Mouse (Mus musculus): ENCODE results near the gene Hdgfl2. TPM values are rescaled to one million over a fixed set of nuclear protein-coding genes. Genes with fewer than 3 reads are reported as not detected.
"Not testable (repeated sequence)": the region's sequence is repeated elsewhere in the genome, so short reads cannot be mapped to it uniquely, and the experiment has no call there.

The Hdgfl2 gene
- total RNA-seq, 2 experiments from 2014 or later, result 52.4 to 61.6 TPM

- DNase-seq (ENCODE audit: low spot score in 2 of 2), result no peak
Observed at GRCm38 (mm10) chr17:56057381-56058120, 21.9 kb upstream of the Hdgfl2 start.

GRCm38 (mm10) chr17:56062081-56062480 lies 17.4 kb upstream of the Hdgfl2 start:
- no peak for DNase-seq (ENCODE audit: low spot score in 2 of 2)

- not testable (repeated sequence) for DNase-seq (ENCODE audit: low spot score in 2 of 2)
Observed at GRCm38 (mm10) chr17:56065715-56066114, 13.7 kb upstream of the Hdgfl2 start.

- DNase-seq (ENCODE audit: low spot score in 2 of 2), result no peak
Observed at GRCm38 (mm10) chr17:56066451-56066850, 13.0 kb upstream of the Hdgfl2 start.

DNA sequence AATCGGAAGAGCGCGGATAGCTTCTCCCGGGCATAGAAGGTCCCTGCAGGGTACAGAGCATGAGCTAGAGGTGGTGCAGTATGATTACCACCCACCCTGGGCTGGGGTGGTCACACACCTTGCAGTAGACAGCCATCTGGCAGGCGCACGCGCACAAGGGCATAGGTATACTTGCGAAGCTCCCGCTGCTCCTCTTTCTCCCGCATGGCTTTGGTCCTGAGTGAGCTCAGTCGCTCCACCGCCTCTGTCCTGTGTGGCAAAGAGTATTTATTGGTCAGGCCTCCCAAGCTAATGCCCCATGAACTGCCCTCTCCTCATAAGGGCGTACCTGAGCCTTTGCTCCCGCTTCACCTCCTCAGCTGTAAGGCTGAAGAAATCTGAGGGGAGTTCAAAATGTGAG lies 10.4 kb upstream of the Hdgfl2 start:
- no peak for DNase-seq (ENCODE audit: low spot score in 2 of 2)

DNA sequence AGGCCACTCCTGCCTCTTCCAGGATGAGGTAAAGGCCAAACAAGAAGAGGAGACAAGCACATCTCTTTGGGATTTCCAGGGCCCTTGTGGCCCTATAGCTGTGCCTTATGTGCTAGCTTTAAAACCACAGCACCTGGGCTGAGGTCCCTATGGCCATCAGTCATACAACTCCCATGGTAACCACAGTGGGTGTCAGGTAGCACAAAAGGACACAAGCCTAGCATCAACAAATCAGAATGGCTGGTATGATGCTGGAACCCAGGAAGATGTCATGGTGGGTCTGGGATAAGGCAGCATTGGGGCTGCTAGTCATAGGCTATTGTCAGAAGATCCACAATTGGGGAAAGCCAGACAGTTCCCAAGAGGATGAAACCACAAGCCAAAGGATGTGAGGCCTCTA lies 8.3 kb upstream of the Hdgfl2 start:
- no peak for DNase-seq (ENCODE audit: low spot score in 2 of 2)

- DNase-seq (ENCODE audit: low spot score in 2 of 2), result no peak
Observed at GRCm38 (mm10) chr17:56072243-56072642, 7.2 kb upstream of the Hdgfl2 start.

DNA sequence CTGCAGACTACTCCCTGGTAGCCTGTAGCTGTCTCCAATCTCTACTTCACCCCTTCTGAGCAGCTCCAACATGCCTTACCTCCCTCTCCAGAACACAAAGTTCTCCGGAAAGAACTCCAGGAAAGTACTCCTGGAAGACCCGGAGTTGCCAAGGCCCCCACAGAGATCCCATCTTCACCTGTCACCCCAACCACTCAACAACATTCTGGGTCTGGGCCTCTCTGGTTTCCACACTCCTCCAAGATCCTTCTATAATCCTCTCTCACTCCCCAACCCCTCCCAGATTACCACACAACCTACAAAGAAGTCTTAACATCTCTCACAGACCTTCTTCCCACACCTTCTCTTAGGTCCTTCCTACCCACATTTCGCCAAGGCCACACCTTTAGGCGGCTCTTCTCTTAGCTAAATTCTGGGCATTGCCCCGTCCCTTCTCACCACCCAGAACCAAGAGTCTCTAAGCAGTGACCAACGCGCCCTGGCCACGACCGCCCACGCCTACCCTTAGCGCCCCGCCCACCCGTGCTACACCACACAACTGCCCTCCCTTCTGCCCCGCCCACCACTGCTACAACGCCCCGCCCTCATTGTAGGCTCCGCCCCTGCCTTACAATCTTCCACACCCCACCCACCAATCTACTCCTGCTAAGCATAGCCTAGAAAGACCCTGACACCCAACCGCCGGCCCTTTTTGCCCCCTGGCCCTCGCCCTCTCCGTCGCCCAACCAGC lies 5.2 kb upstream of the Hdgfl2 start:
- DNase-seq (ENCODE audit: low spot score in 2 of 2), result peak; percentile 75 to 88

DNA sequence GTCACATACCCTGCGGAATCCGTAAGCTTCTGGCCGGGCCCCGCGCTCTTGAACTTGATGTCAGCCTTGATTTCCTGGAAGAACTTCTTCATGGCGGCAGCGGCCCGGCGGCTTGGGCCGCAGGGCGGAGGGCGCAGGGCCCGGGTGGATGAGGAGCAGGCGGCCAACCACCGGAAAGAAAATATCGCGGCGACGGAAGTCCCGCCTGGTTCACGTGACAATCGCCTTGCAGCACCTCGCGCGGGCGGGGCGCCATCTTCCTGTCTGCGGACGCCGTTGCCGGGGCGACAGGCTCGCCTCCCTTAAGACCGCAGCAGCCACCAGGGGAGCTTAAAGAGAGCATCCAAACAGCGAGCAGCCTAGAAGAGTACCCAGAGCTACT lies 4.6 kb upstream of the Hdgfl2 start, which contains the start of gene Ubxn6:
TSS of gene Ubxn6 (minus strand) at position 202 of the 382 bp plus-strand sequence.
- peak; percentile 97 to 99 for DNase-seq (ENCODE audit: low spot score in 2 of 2)

DNA sequence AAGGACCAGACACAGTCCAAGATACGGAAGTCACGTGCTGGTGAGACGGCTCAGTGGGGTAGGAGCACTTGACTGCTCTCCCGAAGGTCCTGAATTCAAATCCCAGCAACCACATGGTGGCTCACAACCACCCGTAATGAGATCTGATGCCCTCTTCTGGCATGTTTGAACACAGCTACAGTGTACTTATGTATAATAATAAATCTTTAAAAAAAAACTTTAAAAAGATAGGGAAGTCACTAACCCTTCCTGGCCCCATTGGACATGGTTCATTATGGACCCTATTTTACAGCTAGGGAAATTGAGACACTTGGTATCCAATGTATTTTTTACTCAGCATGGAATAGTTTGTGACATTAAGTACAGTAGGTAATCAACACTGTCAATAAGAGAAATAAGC lies 1.9 kb upstream of the Hdgfl2 start:
- DNase-seq (ENCODE audit: low spot score in 2 of 2), result no peak

GRCm38 (mm10) chr17:56078361-56078760 lies 1.1 kb upstream of the Hdgfl2 start:
- DNase-seq (ENCODE audit: low spot score in 2 of 2), result not testable (repeated sequence)

- no peak for DNase-seq (ENCODE audit: low spot score in 2 of 2)
Observed at GRCm38 (mm10) chr17:56079921-56080320, 487 bp downstream of the Hdgfl2 start.

- no peak for DNase-seq (ENCODE audit: low spot score in 2 of 2)
Observed at GRCm38 (mm10) chr17:56080781-56081585, 1.5 kb downstream of the Hdgfl2 start.

GRCm38 (mm10) chr17:56092312-56092711 lies 12.9 kb downstream of the Hdgfl2 start:
- DNase-seq (ENCODE audit: low spot score in 2 of 2), result no peak

GRCm38 (mm10) chr17:56092794-56093193 lies 13.4 kb downstream of the Hdgfl2 start:
- DNase-seq (ENCODE audit: low spot score in 2 of 2), result no peak

DNA sequence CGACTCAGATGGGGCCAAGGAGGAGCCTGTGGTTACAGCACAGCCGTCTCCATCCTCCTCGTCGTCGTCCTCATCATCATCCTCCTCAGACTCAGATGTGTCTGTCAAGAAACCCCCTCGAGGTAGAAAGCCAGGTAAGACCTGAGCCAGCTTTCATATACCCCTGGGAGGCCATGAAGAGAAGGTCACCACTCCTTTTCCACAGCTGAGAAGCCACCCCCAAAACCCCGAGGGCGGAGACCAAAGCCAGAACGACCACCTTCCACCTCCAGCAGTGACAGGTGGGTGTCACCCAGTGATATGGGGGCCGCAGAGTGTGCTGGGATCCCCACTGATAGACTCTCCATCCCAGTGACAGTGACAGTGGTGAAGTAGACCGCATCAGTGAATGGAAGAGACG lies 17.4 kb downstream of the Hdgfl2 start:
- DNase-seq (ENCODE audit: low spot score in 2 of 2), result no peak

- DNase-seq (ENCODE audit: low spot score in 2 of 2), result no peak
Observed at GRCm38 (mm10) chr17:56098180-56098579, 18.7 kb downstream of the Hdgfl2 start.

DNA sequence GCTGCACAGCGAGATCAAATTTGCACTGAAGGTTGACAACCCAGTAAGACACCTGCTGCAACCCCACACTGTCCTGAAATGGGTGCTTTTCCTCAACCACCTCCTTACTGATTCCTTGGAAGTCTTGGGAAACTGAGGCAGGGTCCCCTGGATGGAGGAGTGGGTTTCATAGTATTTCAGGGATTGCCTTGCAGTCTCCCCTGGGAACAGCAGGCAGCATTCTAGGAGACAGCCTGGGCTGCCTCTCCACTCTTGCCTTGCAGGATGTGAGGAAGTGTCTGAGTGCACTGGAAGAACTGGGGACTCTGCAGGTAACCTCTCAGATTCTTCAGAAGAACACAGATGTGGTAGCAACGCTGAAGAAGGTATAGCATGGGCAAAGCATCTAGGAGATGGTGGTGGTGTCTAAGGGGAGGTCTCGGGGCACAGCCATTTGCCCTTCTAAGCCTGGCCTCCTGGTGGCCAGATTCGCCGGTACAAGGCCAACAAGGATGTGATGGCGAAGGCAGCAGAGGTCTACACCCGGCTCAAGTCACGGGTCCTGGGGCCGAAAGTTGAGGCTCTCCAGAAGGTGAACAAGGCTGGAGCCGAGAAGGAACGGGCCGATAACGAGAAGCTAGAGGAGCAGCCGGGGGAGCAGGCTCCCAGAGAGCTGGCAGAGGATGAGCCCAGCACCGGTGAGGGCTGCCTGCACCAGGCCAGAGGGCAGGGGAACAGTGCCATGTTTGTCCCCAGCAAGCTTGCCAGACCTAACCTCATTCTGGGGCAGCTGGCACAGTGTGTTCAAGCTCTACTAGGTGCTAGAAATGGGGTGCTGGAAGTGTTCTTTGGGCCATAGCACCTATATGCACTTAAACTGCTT lies 19.5 kb downstream of the Hdgfl2 start:
- DNase-seq (ENCODE audit: low spot score in 2 of 2), result no peak

DNA sequence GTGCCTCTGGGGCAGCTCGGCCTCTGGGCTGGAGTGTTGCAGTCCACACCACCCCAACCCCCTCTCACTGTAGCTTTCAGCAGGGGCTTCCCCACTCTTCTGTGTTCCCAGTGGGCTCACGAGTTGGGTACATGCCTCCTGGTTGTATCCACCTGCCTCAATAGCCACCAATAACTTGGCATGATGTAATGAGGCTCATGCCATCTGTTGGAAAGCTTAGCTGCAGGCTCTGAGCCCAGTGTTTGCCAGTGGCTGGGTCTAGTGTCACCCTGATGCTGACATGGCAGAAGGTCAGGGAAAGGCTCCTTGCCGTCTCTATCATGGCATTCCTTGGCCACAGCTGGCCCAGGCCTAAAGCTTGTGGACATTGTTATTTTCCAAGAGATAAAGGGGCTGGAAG lies 21.4 kb downstream of the Hdgfl2 start:
- DNase-seq (ENCODE audit: low spot score in 2 of 2), result no peak

- no peak for DNase-seq (ENCODE audit: low spot score in 2 of 2)
Observed at GRCm38 (mm10) chr17:56102158-56102557, 22.7 kb downstream of the Hdgfl2 start.

- DNase-seq (ENCODE audit: low spot score in 2 of 2), result peak in 1 of 2 experiments; percentile 15
Observed at GRCm38 (mm10) chr17:56102927-56103326, 23.5 kb downstream of the Hdgfl2 start.
